Mouse (Mus musculus): ENCODE results near the gene Pin1rt1. TPM values are rescaled to one million over a fixed set of nuclear protein-coding genes. Genes with fewer than 3 reads are reported as not detected.

The Pin1rt1 gene
- polyA plus RNA-seq, 1 experiment: not detected

DNA sequence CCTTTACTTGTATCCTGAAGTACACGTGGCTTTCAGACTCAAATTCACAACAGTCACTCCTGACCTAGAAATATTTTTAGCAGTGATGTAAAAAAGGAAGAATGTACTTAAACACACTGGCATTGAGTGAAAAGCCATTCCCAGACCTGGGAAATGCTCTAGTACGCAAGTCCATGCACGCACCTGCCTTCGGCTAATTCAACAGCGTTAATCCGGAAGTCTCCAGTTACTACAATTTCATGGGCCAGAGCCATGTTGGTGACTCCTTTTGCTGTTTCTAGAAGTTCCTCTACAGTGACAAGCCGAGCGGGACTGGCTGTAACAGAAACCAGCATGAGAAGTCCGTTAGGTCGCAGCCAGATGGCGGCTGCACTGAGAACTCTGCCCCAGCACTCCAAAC, 16.5 kb downstream of the Pin1rt1 start:
- H3K27ac ChIP-seq (ENCODE audit: insufficient read depth, low read length): no peak overlapping the region
- H3K4me1 ChIP-seq (ENCODE audit: control insufficient read depth, insufficient read depth, low read length): no peaks in the 10 kb centered on the region
- H3K4me3 ChIP-seq (ENCODE audit: insufficient read depth, low read length): no peak overlapping the region
- TF ChIP-seq CTCF (IDR thresholded peaks at IDR 0.05; ENCODE audit: extremely low read depth, insufficient read depth, low read length) (no peak), POLR2A (IDR thresholded peaks at IDR 0.05; ENCODE audit: extremely low read depth, insufficient read depth, low read length) (no peak)

- TF ChIP-seq CTCF (IDR thresholded peaks at IDR 0.05; ENCODE audit: extremely low read depth, insufficient read depth, low read length) (no peak), POLR2A (IDR thresholded peaks at IDR 0.05; ENCODE audit: extremely low read depth, insufficient read depth, low read length) (no peak)
- no peak overlapping the region for H3K27ac ChIP-seq (ENCODE audit: insufficient read depth, low read length)
- H3K4me3 ChIP-seq (ENCODE audit: insufficient read depth, low read length): no peak overlapping the region
- no peaks in the 10 kb centered on the region for H3K4me1 ChIP-seq (ENCODE audit: control insufficient read depth, insufficient read depth, low read length)
These were observed 23.6 kb downstream of the Pin1rt1 start for GRCm38 (mm10) chr2:104692551-104692950.

GRCm38 (mm10) chr2:104690720-104691119, 25.5 kb downstream of the Pin1rt1 start:
- Histone ChIP-seq H3K4me3 (ENCODE audit: insufficient read depth, low read length) (no peak overlapping the region), H3K4me1 (ENCODE audit: control insufficient read depth, insufficient read depth, low read length) (no peaks in the 10 kb centered on the region), H3K27ac (ENCODE audit: insufficient read depth, low read length) (no peak overlapping the region)
- TF ChIP-seq POLR2A (IDR thresholded peaks at IDR 0.05; ENCODE audit: extremely low read depth, insufficient read depth, low read length) (no peak), CTCF (IDR thresholded peaks at IDR 0.05; ENCODE audit: extremely low read depth, insufficient read depth, low read length) (no peak)

DNA sequence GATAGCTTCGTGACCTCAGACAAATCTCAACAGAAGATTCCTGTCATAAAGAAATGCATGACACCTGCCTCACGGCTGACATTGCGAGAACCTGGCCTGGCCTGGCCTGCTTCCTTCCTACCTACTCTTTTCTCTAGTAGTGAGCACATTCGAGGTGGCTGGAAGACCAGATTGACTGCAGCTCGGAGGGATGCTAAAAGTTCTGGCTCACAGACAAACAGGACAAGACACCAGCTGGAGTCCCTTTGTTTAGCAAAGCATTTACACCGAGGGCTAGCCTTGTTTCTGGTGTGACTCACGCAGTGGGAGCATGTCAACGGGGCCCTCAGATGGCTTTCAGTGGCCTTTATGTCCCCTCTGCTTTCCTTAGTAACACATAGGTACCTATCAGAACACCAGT, 27.5 kb downstream of the Pin1rt1 start:
- Histone ChIP-seq H3K27ac (ENCODE audit: insufficient read depth, low read length) (no peak overlapping the region), H3K4me1 (ENCODE audit: control insufficient read depth, insufficient read depth, low read length) (no peaks in the 10 kb centered on the region), H3K4me3 (ENCODE audit: insufficient read depth, low read length) (no peak overlapping the region)
- no peak for TF ChIP-seq CTCF (IDR thresholded peaks at IDR 0.05; ENCODE audit: extremely low read depth, insufficient read depth, low read length)
- no peak for TF ChIP-seq POLR2A (IDR thresholded peaks at IDR 0.05; ENCODE audit: extremely low read depth, insufficient read depth, low read length)

DNA sequence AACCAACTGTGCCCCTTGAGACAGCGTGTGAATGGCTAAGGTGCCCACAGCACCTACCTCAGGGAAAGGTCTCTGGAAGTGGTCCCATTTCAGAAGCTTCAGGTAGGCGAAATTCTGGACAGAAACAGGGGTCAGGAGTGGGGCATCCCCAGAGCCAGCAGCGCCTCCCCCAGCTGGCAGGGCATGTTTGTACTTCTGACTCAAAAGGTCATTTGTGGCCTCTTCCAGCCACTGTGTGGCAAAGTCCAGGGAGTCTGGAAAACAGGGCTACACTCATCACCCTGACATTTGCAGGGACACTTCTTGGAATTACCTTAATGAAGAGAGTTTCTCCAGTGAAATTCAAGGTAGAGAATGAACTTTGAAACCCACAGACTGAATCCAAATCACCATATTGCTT, 27.9 kb downstream of the Pin1rt1 start:
- Histone ChIP-seq H3K27ac (ENCODE audit: insufficient read depth, low read length) (no peak overlapping the region), H3K4me3 (ENCODE audit: insufficient read depth, low read length) (no peak overlapping the region), H3K4me1 (ENCODE audit: control insufficient read depth, insufficient read depth, low read length) (no peaks in the 10 kb centered on the region)
- TF ChIP-seq CTCF (IDR thresholded peaks at IDR 0.05; ENCODE audit: extremely low read depth, insufficient read depth, low read length) (no peak), POLR2A (IDR thresholded peaks at IDR 0.05; ENCODE audit: extremely low read depth, insufficient read depth, low read length) (no peak)

GRCm38 (mm10) chr2:104687261-104687660, 28.9 kb downstream of the Pin1rt1 start:
- H3K4me3 ChIP-seq (ENCODE audit: insufficient read depth, low read length): no peak overlapping the region
- no peaks in the 10 kb centered on the region for H3K4me1 ChIP-seq (ENCODE audit: control insufficient read depth, insufficient read depth, low read length)
- TF ChIP-seq POLR2A (IDR thresholded peaks at IDR 0.05; ENCODE audit: extremely low read depth, insufficient read depth, low read length) (no peak), CTCF (IDR thresholded peaks at IDR 0.05; ENCODE audit: extremely low read depth, insufficient read depth, low read length) (no peak)
- no peak overlapping the region for H3K27ac ChIP-seq (ENCODE audit: insufficient read depth, low read length)

- H3K4me1 ChIP-seq (ENCODE audit: control insufficient read depth, insufficient read depth, low read length): no peaks in the 10 kb centered on the region
- H3K4me3 ChIP-seq (ENCODE audit: insufficient read depth, low read length): no peak overlapping the region
- H3K27ac ChIP-seq (ENCODE audit: insufficient read depth, low read length): no peak overlapping the region
- peak; percentile 92 for TF ChIP-seq CTCF (IDR thresholded peaks at IDR 0.05; ENCODE audit: extremely low read depth, insufficient read depth, low read length)
- no peak for TF ChIP-seq POLR2A (IDR thresholded peaks at IDR 0.05; ENCODE audit: extremely low read depth, insufficient read depth, low read length)
These were observed 30.8 kb downstream of the Pin1rt1 start for GRCm38 (mm10) chr2:104685418-104685817.

GRCm38 (mm10) chr2:104684771-104685170, 31.4 kb downstream of the Pin1rt1 start:
- no peaks in the 10 kb centered on the region for H3K4me1 ChIP-seq (ENCODE audit: control insufficient read depth, insufficient read depth, low read length)
- TF ChIP-seq CTCF (IDR thresholded peaks at IDR 0.05; ENCODE audit: extremely low read depth, insufficient read depth, low read length) (no peak), POLR2A (IDR thresholded peaks at IDR 0.05; ENCODE audit: extremely low read depth, insufficient read depth, low read length) (no peak)
- no peak overlapping the region for H3K27ac ChIP-seq (ENCODE audit: insufficient read depth, low read length)
- no peak overlapping the region for H3K4me3 ChIP-seq (ENCODE audit: insufficient read depth, low read length)

DNA sequence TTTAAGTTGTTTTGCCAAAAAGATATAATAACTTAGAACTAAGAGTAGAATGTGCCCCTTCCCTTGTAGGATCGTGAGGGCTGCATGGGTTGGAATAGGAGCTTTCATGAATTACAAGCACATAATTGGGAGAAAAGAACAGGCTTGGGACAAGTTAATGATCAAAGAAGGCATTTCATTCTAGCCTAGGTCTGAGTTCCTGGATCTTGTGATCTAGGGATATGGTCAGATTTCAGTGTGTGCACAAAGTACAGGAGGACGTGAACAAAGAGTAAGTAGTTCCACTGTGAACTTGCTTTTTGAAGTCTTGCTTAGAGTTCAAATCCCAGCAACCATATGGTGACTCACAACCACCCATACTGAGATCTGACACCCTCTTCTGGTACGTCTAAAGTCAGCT, 38.9 kb downstream of the Pin1rt1 start:
- Histone ChIP-seq H3K4me1 (ENCODE audit: control insufficient read depth, insufficient read depth, low read length) (no peaks in the 10 kb centered on the region; the same call in 1 of the 2 replicates), H3K4me3 (ENCODE audit: insufficient read depth, low read length) (no peak overlapping the region), H3K27ac (ENCODE audit: insufficient read depth, low read length) (no peak overlapping the region)
- TF ChIP-seq POLR2A (IDR thresholded peaks at IDR 0.05; ENCODE audit: extremely low read depth, insufficient read depth, low read length) (no peak), CTCF (IDR thresholded peaks at IDR 0.05; ENCODE audit: extremely low read depth, insufficient read depth, low read length) (no peak)

DNA sequence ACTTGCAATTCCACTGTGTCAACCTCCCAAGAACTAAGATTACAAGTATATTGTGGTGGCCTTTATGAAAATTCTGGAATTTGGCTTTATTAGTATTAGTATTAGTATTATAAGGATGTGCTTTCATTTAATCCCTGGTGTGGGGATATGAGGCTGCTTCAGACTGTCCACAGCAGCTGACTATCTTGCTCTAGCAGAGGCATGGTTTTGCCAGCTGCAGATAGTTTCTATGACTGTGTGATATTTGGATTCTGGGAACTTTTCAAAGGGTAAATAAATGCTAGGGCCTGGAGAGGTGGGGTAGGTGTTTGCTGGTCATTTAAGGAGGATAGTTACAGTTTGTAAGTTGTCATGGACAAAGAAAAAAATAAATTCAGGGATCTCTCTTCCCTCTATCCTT, 44.5 kb downstream of the Pin1rt1 start:
- Histone ChIP-seq H3K4me1 (ENCODE audit: control insufficient read depth, insufficient read depth, low read length) (no peaks in the 10 kb centered on the region), H3K4me3 (ENCODE audit: insufficient read depth, low read length) (no peak overlapping the region), H3K27ac (ENCODE audit: insufficient read depth, low read length) (no peak overlapping the region)
- TF ChIP-seq POLR2A (IDR thresholded peaks at IDR 0.05; ENCODE audit: extremely low read depth, insufficient read depth, low read length) (no peak), CTCF (IDR thresholded peaks at IDR 0.05; ENCODE audit: extremely low read depth, insufficient read depth, low read length) (no peak)

Data from cortical plate, adult 2 months (tissue).